Mouse (Mus musculus) ES-E14 (cell line): ENCODE measurements at regions not wholly inside any gene's neighbourhood (a gene's known extent, or its start where the extent isn't known, plus 50 kb on each side); places are given as distances from the start of the nearest gene placed in this dataset.

Experiments used
- CHD2 ChIP-seq: IDR thresholded peaks from 2 replicates; pipeline ENCODE4 v1.6.1; 2014; ENCODE audit warnings: mild to moderate bottlenecking, low read depth, low read length, inconsistent platforms
- HCFC1 ChIP-seq: IDR thresholded peaks from 2 replicates; pipeline ENCODE4 v1.6.1; 2012; ENCODE audit warnings: low read length, inconsistent platforms, borderline replicate concordance; ENCODE audit not compliant: insufficient read depth
- MAFK ChIP-seq: IDR thresholded peaks from 2 replicates; pipeline ENCODE4 v1.6.1; 2014; ENCODE audit warnings: mild to moderate bottlenecking, low read depth, low read length, inconsistent platforms; ENCODE audit not compliant: insufficient read depth
- ZC3H11A ChIP-seq: IDR thresholded peaks from 2 replicates; pipeline ENCODE4 v1.6.1; 2012; ENCODE audit warnings: low read depth, mild to moderate bottlenecking, inconsistent platforms, low read length, borderline replicate concordance
- ZNF384 ChIP-seq: IDR thresholded peaks from 2 replicates; pipeline ENCODE4 v1.6.1; 2012; ENCODE audit warnings: low read depth, low read length, inconsistent platforms

DNA sequence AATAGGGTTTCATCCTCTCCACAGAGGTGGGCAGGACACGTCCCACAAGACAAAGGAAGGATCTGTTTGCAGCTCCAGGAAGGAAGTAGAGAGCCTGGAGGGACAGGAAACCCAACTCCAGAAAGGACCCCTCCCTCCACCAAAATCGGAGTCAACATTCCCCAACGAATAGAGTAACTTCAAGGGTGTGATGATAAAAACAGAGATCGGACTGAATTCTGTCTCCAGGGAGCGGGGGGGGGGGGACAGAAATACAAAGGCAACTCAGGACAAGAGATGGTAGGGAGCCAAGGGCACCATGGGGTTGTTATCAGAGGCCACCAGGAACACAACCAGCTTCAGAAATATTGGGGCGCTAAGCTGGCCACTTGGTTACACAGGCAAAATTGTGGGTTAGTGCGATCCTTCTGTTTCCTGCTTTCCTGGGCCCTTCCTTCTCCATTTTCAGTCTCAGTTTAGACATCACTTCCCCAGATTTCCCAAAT lies 65.6 kb upstream of the Elk3 start:
- TF ChIP-seq MAFK (no peak), HCFC1 (no peak), ZC3H11A (no peak), CHD2 (no peak), ZNF384 (no peak)
